Mouse (Mus musculus) heart, adult 2 months (tissue): ENCODE measurements around the gene Dlx3.

Experiments
- CTCF ChIP-seq: fragments of 200-600 bp; IDR thresholded peaks from 2 replicates; pipeline ENCODE4 v1.8.1; 2022; ENCODE audit warnings: antibody characterized with exemption, mild to moderate bottlenecking, moderate library complexity
- POLR2A ChIP-seq: fragments of 200-500 bp; IDR thresholded peaks from 2 replicates; pipeline ENCODE4 v1.6.1; 2011; ENCODE audit warnings: mild to moderate bottlenecking, low read depth, low read length, control low read depth; ENCODE audit not compliant: insufficient read depth

DNA sequence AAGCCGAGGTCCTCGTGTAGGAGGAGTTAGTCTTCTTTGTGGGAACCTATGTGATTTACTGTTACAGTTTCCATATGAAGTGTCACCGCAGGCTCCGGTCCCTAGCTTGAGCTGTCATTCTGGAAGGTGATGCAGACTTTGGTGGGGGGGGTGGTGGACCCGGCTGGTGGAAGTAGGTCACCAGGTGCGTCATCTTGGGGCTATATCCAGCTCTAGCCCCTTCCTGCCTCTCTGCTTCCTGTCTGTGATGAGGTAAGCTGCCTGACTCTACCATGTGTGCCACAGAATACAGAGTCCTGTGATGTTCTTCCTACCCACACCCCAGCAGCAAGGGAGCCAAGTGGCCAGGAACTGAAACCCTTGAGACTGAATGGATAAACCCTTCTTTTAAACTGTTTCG lies 37.0 kb upstream of the Dlx3 start:
- TF ChIP-seq CTCF: no peak
- TF ChIP-seq POLR2A: no peak
